Mouse (Mus musculus): Measurements from ENCODE around the gene Snrpb. TPM values are rescaled to one million over a fixed set of nuclear protein-coding genes. Genes with fewer than 3 reads are reported as not detected.

The Snrpb gene
- polyA plus RNA-seq, 1 experiment from 2014 or later = 753 TPM

Other genes starting within 250 kb of the Snrpb start
- gene Tgm3, start 167.1 kb downstream of the Snrpb start, polyA plus RNA-seq (2014; fragmentation: Nextera tagmentation; extraction: Ambion mirVana) = not detected in 2 replicates
- gene Tgm6, start 67.0 kb downstream of the Snrpb start, polyA plus RNA-seq (2014; fragmentation: Nextera tagmentation; extraction: Ambion mirVana) = not detected in 2 replicates
- not detected in 2 replicates for gene Tmc2, start 15.8 kb upstream of the Snrpb start, polyA plus RNA-seq (2014; fragmentation: Nextera tagmentation; extraction: Ambion mirVana)
- gene Nop56, start 95.0 kb upstream of the Snrpb start, polyA plus RNA-seq (2014; fragmentation: Nextera tagmentation; extraction: Ambion mirVana) = 311 and 354 TPM in 2 replicates
- gene Idh3b, start 105.1 kb upstream of the Snrpb start, polyA plus RNA-seq (2014; fragmentation: Nextera tagmentation; extraction: Ambion mirVana) = 175 and 181 TPM in 2 replicates
- 2.8 and 3.1 TPM in 2 replicates for gene Ebf4, start 115.8 kb upstream of the Snrpb start, polyA plus RNA-seq (2014; fragmentation: Nextera tagmentation; extraction: Ambion mirVana)
- gene Cpxm1, start 218.2 kb upstream of the Snrpb start, polyA plus RNA-seq (2014; fragmentation: Nextera tagmentation; extraction: Ambion mirVana) = 51.6 and 63.8 TPM in 2 replicates
- not detected in 2 replicates for gene Gm28372, start 225.8 kb upstream of the Snrpb start, polyA plus RNA-seq (2014; fragmentation: Nextera tagmentation; extraction: Ambion mirVana)
- 0.40 TPM in 1 of 2 replicates, not detected in the other for gene 1700020A23Rik, start 225.9 kb upstream of the Snrpb start, polyA plus RNA-seq (2014; fragmentation: Nextera tagmentation; extraction: Ambion mirVana)
- not detected in 2 replicates for gene Tmem239, start 227.1 kb upstream of the Snrpb start, polyA plus RNA-seq (2014; fragmentation: Nextera tagmentation; extraction: Ambion mirVana)
- gene Vps16, start 244.9 kb upstream of the Snrpb start, polyA plus RNA-seq (2014; fragmentation: Nextera tagmentation; extraction: Ambion mirVana) = 72.3 and 79.2 TPM in 2 replicates
- 13.0 and 15.0 TPM in 2 replicates for gene Pced1a, start 245.3 kb upstream of the Snrpb start, polyA plus RNA-seq (2014; fragmentation: Nextera tagmentation; extraction: Ambion mirVana)

Measured in kidney, embryonic 14.5 days (tissue).